28 mouse cellular contexts compared by ENCODE assay signal in genomic region chr14:47286215-47286614, GRCm38 (mm10). TPM values are rescaled to one million over a fixed set of nuclear protein-coding genes. Genes with fewer than 3 reads are reported as not detected.
DNase-seq lines count a peak whose midpoint lies in the region; ATAC-seq and TF ChIP-seq lines count a peak whose summit lies in the region.
"Had no signal": no experiment of that assay in that cellular context is flagged by ENCODE, and none has a peak within 500 bp of the region (broad histone marks: within the 10 kb centered on the region; RNA-seq: fewer than 3 reads in every experiment).

No protein-coding gene starts in this region.

- TF ChIP-seq CTCF in liver, postnatal 0 days (IDR thresholded peaks at IDR 0.05; ENCODE audit: low read depth), result no peak
- no peak for TF ChIP-seq CTCF in liver, embryonic 14.5 days (IDR thresholded peaks at IDR 0.05; ENCODE audit: low read depth)

- DNase-seq in liver, embryonic 11.5 days (ENCODE audit: low spot score), result no peak
- no peak for DNase-seq in liver, postnatal 0 days
- DNase-seq in liver, embryonic 14.5 days (ENCODE audit: low read depth in 3 of 3, low spot score in 3 of 3), result no peak
- DNase-seq in right cerebral cortex, postnatal 25 days, result no peak
- no peak for DNase-seq in gastrocnemius, adult 8-10 months (ENCODE audit: low spot score in 2 of 2)
- no peak for DNase-seq in layer of hippocampus, postnatal 36 days
- DNase-seq: adrenal gland, postnatal 10 days; adrenal gland, postnatal 36 days; cerebellum, adult 18-20 months; cerebellum, adult 9-11 months; cerebellum, postnatal 25 days; gastrocnemius, postnatal 14 days; heart, adult 18-20 months; heart, postnatal 10 days; heart, postnatal 4 days had no signal

- no peak overlapping the region for H3K9ac ChIP-seq in liver, embryonic 11.5 days (ENCODE audit: low read depth, low read length)
- H3K9ac ChIP-seq in liver, postnatal 0 days (replicated peaks), result no peak overlapping the region
- H3K9ac ChIP-seq in liver, embryonic 14.5 days (replicated peaks), result no peak overlapping the region
- H3K9ac ChIP-seq: embryonic facial prominence, embryonic 12.5 days; embryonic facial prominence, embryonic 15.5 days; forebrain, embryonic 13.5 days; heart, embryonic 12.5 days; heart, embryonic 15.5 days; hindbrain, embryonic 14.5 days had no signal

- peaks cover 6% of the 10 kb centered on the region for H3K36me3 ChIP-seq in liver, embryonic 11.5 days (ENCODE audit: control insufficient read depth, insufficient read depth, low read length)
- H3K36me3 ChIP-seq in liver, postnatal 0 days (replicated peaks; ENCODE audit: insufficient read depth, low read length), result peaks cover 19% of the 10 kb centered on the region
- peaks cover 14% of the 10 kb centered on the region for H3K36me3 ChIP-seq in liver, embryonic 14.5 days (replicated peaks; ENCODE audit: control insufficient read depth, insufficient read depth, low read depth)

- peak; percentile 69 for ATAC-seq in liver, embryonic 11.5 days (replicated peaks; ENCODE audit: low FRiP score)
- no peak for ATAC-seq in liver, postnatal 0 days
- ATAC-seq in erythroid progenitor cell, adult 5-6 weeks (replicated peaks; ENCODE audit: low FRiP score, poor library complexity, severe bottlenecking), result 0 out of 2 replicates have a peak, but pooled peaks have one; percentile 54
- peak; percentile 51; the same call in 1 of the 2 replicates for ATAC-seq in liver, embryonic 14.5 days (ENCODE audit: insufficient read depth)
- ATAC-seq in megakaryocyte-erythroid progenitor cell, adult 5-6 weeks (replicated peaks; ENCODE audit: low FRiP score, low TSS enrichment, poor library complexity, severe bottlenecking), result peak; percentile 86
- ATAC-seq: CD4-positive, CD25-positive, alpha-beta regulatory T cell, adult 4 months; forebrain, embryonic 13.5 days; forebrain, embryonic 16.5 days; hindbrain, postnatal 0 days had no signal

- H3K9me3 ChIP-seq in liver, embryonic 11.5 days (ENCODE audit: control insufficient read depth, low read length), result no peaks in the 10 kb centered on the region
- H3K9me3 ChIP-seq in liver, postnatal 0 days (ENCODE audit: low read length), result no peaks in the 10 kb centered on the region
- no peaks in the 10 kb centered on the region for H3K9me3 ChIP-seq in liver, embryonic 14.5 days (ENCODE audit: control insufficient read depth, low read length)
- H3K9me3 ChIP-seq: embryonic facial prominence, embryonic 12.5 days; embryonic facial prominence, embryonic 15.5 days; forebrain, embryonic 10.5 days; forebrain, embryonic 13.5 days; heart, embryonic 12.5 days; heart, embryonic 15.5 days had no signal

- TF ChIP-seq EP300 in liver, postnatal 0 days (IDR thresholded peaks at IDR 0.05; ENCODE audit: low read depth), result no peak
- TF ChIP-seq EP300 in liver, embryonic 14.5 days (IDR thresholded peaks at IDR 0.05; ENCODE audit: low read depth), result no peak

- H3K27ac ChIP-seq in liver, embryonic 11.5 days (ENCODE audit: low read depth, low read length), result no peak overlapping the region
- no peak overlapping the region for H3K27ac ChIP-seq in liver, postnatal 0 days (ENCODE audit: low read depth)
- H3K27ac ChIP-seq in liver, embryonic 14.5 days, result no peak overlapping the region
- H3K27ac ChIP-seq: embryonic facial prominence, embryonic 12.5 days; embryonic facial prominence, embryonic 15.5 days; forebrain, embryonic 10.5 days; forebrain, embryonic 13.5 days; heart, embryonic 15.5 days; hindbrain, embryonic 14.5 days; hindbrain, postnatal 0 days had no signal

- H3K27me3 ChIP-seq in liver, embryonic 11.5 days (replicated peaks; ENCODE audit: control insufficient read depth, insufficient read depth, low read length), result no peaks in the 10 kb centered on the region
- H3K27me3 ChIP-seq in liver, postnatal 0 days (ENCODE audit: insufficient read depth, low read length), result no peaks in the 10 kb centered on the region
- no peaks in the 10 kb centered on the region for H3K27me3 ChIP-seq in liver, embryonic 14.5 days (ENCODE audit: control insufficient read depth, insufficient read depth, low read length)
- H3K27me3 ChIP-seq: embryonic facial prominence, embryonic 12.5 days; embryonic facial prominence, embryonic 15.5 days; forebrain, embryonic 13.5 days; heart, embryonic 12.5 days; heart, embryonic 15.5 days had no signal

- no peak overlapping the region for H3K4me2 ChIP-seq in liver, embryonic 11.5 days
- no peak overlapping the region for H3K4me2 ChIP-seq in liver, postnatal 0 days (ENCODE audit: low read depth, low read length)
- H3K4me2 ChIP-seq in liver, embryonic 14.5 days (ENCODE audit: low read depth), result no peak overlapping the region
- H3K4me2 ChIP-seq: embryonic facial prominence, embryonic 12.5 days; embryonic facial prominence, embryonic 15.5 days; forebrain, embryonic 13.5 days; heart, embryonic 12.5 days; heart, embryonic 15.5 days; hindbrain, embryonic 14.5 days had no signal

- no peak overlapping the region for H3K4me3 ChIP-seq in liver, embryonic 11.5 days (ENCODE audit: low read depth, low read length)
- H3K4me3 ChIP-seq in liver, postnatal 0 days (ENCODE audit: low read depth, low read length), result no peak overlapping the region
- no peak overlapping the region for H3K4me3 ChIP-seq in liver, embryonic 14.5 days (ENCODE audit: insufficient read depth in 1 of 2, low read depth in 2 of 2, low read length in 2 of 2)
- H3K4me3 ChIP-seq: embryonic facial prominence, embryonic 12.5 days; embryonic facial prominence, embryonic 15.5 days; erythroblast, embryonic 14.5 days; forebrain, embryonic 10.5 days; forebrain, embryonic 13.5 days; heart, embryonic 12.5 days; heart, embryonic 15.5 days had no signal

- WGBS in liver, embryonic 11.5 days, result 76% methylated on average over 1 of the region's 1 CpGs
- 71% methylated on average over 1 of the region's 1 CpGs for WGBS in liver, postnatal 0 days (ENCODE audit: insufficient replicate concordance)
- WGBS in liver, embryonic 14.5 days (ENCODE audit: insufficient replicate concordance), result 78% methylated on average over 1 of the region's 1 CpGs

- H3K4me1 ChIP-seq in liver, embryonic 11.5 days (replicated peaks; ENCODE audit: control insufficient read depth, insufficient read depth, low read length), result peaks cover 15% of the 10 kb centered on the region; the same call in 1 of the 2 replicates
- peaks cover 12% of the 10 kb centered on the region for H3K4me1 ChIP-seq in liver, postnatal 0 days (ENCODE audit: insufficient read depth)
- H3K4me1 ChIP-seq in liver, embryonic 14.5 days (replicated peaks; ENCODE audit: control insufficient read depth in 2 of 2, insufficient read depth in 2 of 2, low read length in 1 of 2), result peaks cover 4 to 11% of the 10 kb centered on the region in 2 experiments; a peak in 3 of 4 replicates
- H3K4me1 ChIP-seq: embryonic facial prominence, embryonic 12.5 days; embryonic facial prominence, embryonic 15.5 days; forebrain, embryonic 10.5 days; forebrain, embryonic 13.5 days had no signal

RNA-seq across cellular contexts. Expression of gene Socs4, which starts 9.5 kb away (rescaled TPM):
- polyA plus RNA-seq in liver, embryonic 11.5 days (2014; fragmentation: Nextera tagmentation; extraction: Ambion mirVana), result 4.6 and 4.8 TPM in 2 replicates
- polyA plus RNA-seq in liver, postnatal 0 days (2015; fragmentation: Nextera tagmentation; extraction: Ambion mirVana), result 1.7 and 1.9 TPM in 2 replicates
- 43.2 and 66.7 TPM in 2 replicates for total RNA-seq in erythroid progenitor cell, adult 5-6 weeks (2015; ENCODE audit: low replicate concordance)
- total RNA-seq in erythroid progenitor cell, adult 5-6 weeks (2017; ENCODE audit: low replicate concordance), result 44.1 and 47.9 TPM in 2 replicates
- 3.8 and 5.2 TPM in 2 replicates for polyA plus RNA-seq in liver, embryonic 14.5 days (2012; rRNA removed)
- 3.0 and 3.1 TPM in 2 replicates for polyA plus RNA-seq in liver, embryonic 14.5 days (2014; fragmentation: Nextera tagmentation; extraction: Ambion mirVana)
- total RNA-seq in megakaryocyte-erythroid progenitor cell, adult 5-6 weeks (2014; fragmentation: Nextera tagmentation), result 26.8 and 39.5 TPM in 2 replicates
- total RNA-seq in megakaryocyte-erythroid progenitor cell, adult 5-6 weeks (2017), result 20.5 and 25.6 TPM in 2 replicates
- 1 to 10 TPM; 6.7 to 9.9 (median 7.4) TPM for total RNA-seq in gastrocnemius, adult 8-10 months (2022)
- 10 to 100 TPM; 12.5 to 14.7 TPM for total RNA-seq in layer of hippocampus, postnatal 36 days (2021)

RNA-seq across cellular contexts. Expression of gene Wdhd1, which starts 9.6 kb away (rescaled TPM):
- polyA plus RNA-seq in liver, embryonic 11.5 days (2014; fragmentation: Nextera tagmentation; extraction: Ambion mirVana), result 65.7 and 68.8 TPM in 2 replicates
- 10.1 and 13.7 TPM in 2 replicates for polyA plus RNA-seq in liver, postnatal 0 days (2015; fragmentation: Nextera tagmentation; extraction: Ambion mirVana)
- total RNA-seq in erythroid progenitor cell, adult 5-6 weeks (2015; ENCODE audit: low replicate concordance), result 156 and 202 TPM in 2 replicates
- 329 and 332 TPM in 2 replicates for total RNA-seq in erythroid progenitor cell, adult 5-6 weeks (2017; ENCODE audit: low replicate concordance)
- polyA plus RNA-seq in liver, embryonic 14.5 days (2012; rRNA removed), result 20.5 and 34.9 TPM in 2 replicates
- polyA plus RNA-seq in liver, embryonic 14.5 days (2014; fragmentation: Nextera tagmentation; extraction: Ambion mirVana), result 33.8 and 40.9 TPM in 2 replicates
- 89.1 and 89.8 TPM in 2 replicates for total RNA-seq in megakaryocyte-erythroid progenitor cell, adult 5-6 weeks (2014; fragmentation: Nextera tagmentation)
- total RNA-seq in megakaryocyte-erythroid progenitor cell, adult 5-6 weeks (2017), result 121 and 169 TPM in 2 replicates
- total RNA-seq in gastrocnemius, adult 8-10 months (2022), result 1 to 10 TPM in 1 of 4 experiments, under 1 TPM in 3; 0.10 to 1.0 (median 0.49) TPM
- total RNA-seq in layer of hippocampus, postnatal 36 days (2021), result 1 to 10 TPM; 6.6 to 7.6 TPM

RNA-seq across cellular contexts. Expression of gene Mapk1ip1l, which starts 11.9 kb away (rescaled TPM):
- 84.7 and 88.8 TPM in 2 replicates for polyA plus RNA-seq in liver, embryonic 11.5 days (2014; fragmentation: Nextera tagmentation; extraction: Ambion mirVana)
- polyA plus RNA-seq in liver, postnatal 0 days (2015; fragmentation: Nextera tagmentation; extraction: Ambion mirVana), result 15.1 and 16.6 TPM in 2 replicates
- total RNA-seq in erythroid progenitor cell, adult 5-6 weeks (2015; ENCODE audit: low replicate concordance), result 51.9 and 67.5 TPM in 2 replicates
- total RNA-seq in erythroid progenitor cell, adult 5-6 weeks (2017; ENCODE audit: low replicate concordance), result 43.9 and 56.0 TPM in 2 replicates
- 19.1 TPM in 2 replicates for polyA plus RNA-seq in liver, embryonic 14.5 days (2012; rRNA removed)
- polyA plus RNA-seq in liver, embryonic 14.5 days (2014; fragmentation: Nextera tagmentation; extraction: Ambion mirVana), result 26.3 and 30.7 TPM in 2 replicates
- total RNA-seq in megakaryocyte-erythroid progenitor cell, adult 5-6 weeks (2014; fragmentation: Nextera tagmentation), result 82.4 and 115 TPM in 2 replicates
- 46.1 and 59.3 TPM in 2 replicates for total RNA-seq in megakaryocyte-erythroid progenitor cell, adult 5-6 weeks (2017)
- total RNA-seq in gastrocnemius, adult 8-10 months (2022), result 10 to 100 TPM; 19.0 to 27.0 (median 24.2) TPM
- total RNA-seq in layer of hippocampus, postnatal 36 days (2021), result 10 to 100 TPM; 55.8 to 57.8 TPM

Comparison
In these comparisons a context has a peak if more than half of its experiments do, and no peak if none do; other contexts are left out.
1. RNA of gene Wdhd1, which starts 9.6 kb away (total RNA-seq): 156 to 332 TPM in erythroid progenitor cell, adult 5-6 weeks and 89.1 to 169 TPM in megakaryocyte-erythroid progenitor cell, adult 5-6 weeks; 6.6 to 7.6 TPM in layer of hippocampus, postnatal 36 days and 0.10 to 1.0 TPM in gastrocnemius, adult 8-10 months; every median in the first group is over 10 times any median in the second.